Mouse (Mus musculus): ENCODE measurements at regions not wholly inside any gene's neighbourhood (a gene's known extent, or its start where the extent isn't known, plus 50 kb on each side); places are given as distances from the start of the nearest gene placed in this dataset.

DNA sequence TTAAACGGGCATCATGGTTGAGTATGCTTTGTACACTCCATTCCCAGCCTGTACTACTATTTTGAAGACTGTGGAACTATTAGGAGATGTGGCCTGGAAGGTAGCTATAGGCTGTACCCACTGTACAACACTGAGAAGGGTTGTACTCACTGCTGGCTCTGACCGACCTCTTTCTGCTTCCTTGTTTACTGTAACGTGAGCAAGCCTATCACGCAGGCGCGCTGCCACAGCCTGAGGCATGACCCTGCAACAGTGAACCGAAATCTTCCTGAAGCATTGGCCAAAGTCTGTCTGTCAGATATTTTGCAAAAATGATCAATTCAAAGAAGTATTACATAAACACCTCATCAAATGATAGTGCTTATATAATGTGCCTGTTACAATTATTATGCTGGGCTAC is 112.0 kb upstream of the Daam1 start:
- no peak for DNase-seq (ENCODE audit: low spot score)

GRCm38 (mm10) chr12:71725140-71725539 is 105.7 kb upstream of the Daam1 start:
- DNase-seq (ENCODE audit: low spot score) = no peak

DNA sequence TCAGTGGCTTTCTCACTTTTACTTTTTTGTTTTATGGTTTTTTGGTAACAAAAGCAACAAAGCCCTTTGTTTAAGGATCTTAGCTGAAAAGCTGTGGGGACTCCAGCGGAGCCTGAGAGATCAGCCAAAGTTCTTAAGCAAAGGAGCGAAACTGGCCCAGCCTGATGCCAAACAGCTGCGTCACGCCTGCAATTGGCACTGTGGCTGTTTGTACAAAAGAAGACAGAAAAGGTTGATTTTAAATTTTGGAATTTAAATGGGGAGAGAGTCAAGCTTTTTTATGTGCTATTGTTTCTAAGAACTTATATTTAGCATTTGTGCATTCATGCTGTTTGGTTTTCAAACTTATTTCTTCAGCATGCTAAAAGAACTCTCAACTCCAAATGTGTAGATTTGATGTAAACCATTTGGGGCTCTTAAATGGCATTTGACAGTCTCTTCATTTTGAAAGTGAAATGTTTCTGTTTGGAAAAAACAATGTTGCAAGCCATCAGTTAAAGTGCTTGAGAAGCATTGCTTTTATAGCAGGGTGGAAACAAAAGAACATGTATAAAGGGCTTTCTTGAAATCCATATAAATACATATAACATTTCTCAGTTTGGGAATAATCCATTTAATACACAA is 105.1 kb upstream of the Daam1 start:
- no peak for DNase-seq (ENCODE audit: low spot score)

DNA sequence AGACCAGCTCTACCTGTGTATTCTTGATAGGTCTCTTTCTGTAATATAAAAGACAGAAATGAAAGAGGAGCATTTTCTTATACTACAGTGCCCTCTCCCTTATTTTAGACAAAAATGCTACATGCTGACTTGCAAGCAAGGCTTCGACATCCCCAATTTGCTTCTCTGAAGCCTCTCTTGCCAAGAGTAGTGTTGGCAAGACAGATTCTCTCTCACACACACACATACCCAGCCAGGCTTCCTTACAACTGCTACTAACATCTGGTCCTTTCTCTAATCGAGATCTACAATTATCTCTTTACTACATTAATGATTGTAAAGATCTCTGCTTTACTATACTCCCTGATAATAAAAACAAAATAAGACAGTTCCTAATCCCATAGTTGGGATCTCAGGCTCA is 87.5 kb upstream of the Daam1 start:
- DNase-seq (ENCODE audit: low spot score) = no peak

DNA sequence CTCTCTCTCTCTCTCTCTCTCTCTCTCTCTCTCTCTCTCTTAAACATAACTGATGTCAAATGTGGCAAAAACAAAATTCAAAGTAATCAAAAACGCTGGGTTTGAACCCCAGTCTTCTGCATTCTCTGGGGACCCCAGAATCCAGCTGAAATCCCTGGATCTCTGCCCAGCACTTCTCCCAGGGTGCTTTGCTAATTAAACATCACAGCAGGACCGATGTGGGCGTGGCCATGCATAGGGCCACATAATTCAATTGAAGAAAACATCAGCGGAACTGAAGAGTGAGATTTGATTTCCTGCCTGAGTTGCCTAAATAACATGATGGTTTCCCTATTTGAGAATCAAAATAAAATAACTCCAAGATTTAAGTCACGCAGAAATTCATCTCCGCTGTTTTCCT is 84.9 kb upstream of the Daam1 start:
- DNase-seq (ENCODE audit: low spot score) = no peak

- no peak for DNase-seq (ENCODE audit: low spot score)
Observed at GRCm38 (mm10) chr12:71747386-71747785, 83.5 kb upstream of the Daam1 start.

DNA sequence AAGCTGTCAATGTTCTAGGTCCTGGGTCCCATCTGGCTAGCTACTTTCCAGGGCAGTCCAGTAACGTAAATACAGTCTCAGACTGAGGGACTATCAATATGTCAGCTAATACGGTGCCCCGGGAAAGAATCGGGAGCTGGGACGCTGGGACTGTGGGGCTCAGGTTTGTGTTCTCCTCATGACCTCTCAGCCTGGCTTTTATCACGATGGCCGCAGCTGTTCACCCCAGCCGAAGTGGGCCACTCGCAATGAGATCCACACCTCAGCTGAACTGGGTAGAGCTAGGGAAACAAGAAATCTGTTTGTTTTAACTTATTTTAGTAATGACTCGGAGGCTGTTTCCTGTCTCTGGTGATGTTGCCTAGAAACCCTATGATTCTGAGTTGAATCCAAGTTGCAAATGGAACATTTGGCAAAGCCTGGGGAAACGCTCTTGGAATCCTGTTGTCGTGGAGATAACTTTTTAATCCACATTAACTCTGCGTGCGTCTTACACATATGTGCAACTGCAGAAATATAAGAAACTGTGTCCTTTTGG is 83.0 kb upstream of the Daam1 start:
- no peak for DNase-seq (ENCODE audit: low spot score)

DNA sequence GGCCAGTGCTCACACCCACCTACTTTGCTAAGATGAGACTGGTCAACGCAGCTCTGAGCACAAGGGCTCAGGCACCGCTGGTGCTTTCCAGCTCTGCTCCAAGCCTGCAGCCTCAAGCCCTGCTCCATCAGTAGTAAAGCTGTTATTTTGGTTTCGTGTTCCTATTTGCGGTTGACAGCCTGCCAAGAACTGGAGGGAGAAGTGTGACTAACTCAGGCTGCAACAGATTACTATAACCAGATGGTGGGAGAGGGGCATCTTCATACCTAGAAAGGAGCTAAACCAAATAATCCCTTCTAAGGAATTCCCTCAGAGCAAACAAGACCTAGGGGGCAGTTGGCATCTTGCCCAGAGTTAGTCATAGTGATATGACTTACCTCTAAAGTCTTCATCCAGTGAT is 82.1 kb upstream of the Daam1 start:
- no peak for DNase-seq (ENCODE audit: low spot score)

- DNase-seq (ENCODE audit: low spot score) = no peak
Observed at GRCm38 (mm10) chr12:71749668-71750067, 81.2 kb upstream of the Daam1 start.

GRCm38 (mm10) chr12:71752741-71753260 is 78.1 kb upstream of the Daam1 start:
- no peak for DNase-seq (ENCODE audit: low spot score)

- no peak for DNase-seq (ENCODE audit: low spot score)
Observed at GRCm38 (mm10) chr12:71753276-71753675, 77.6 kb upstream of the Daam1 start.

- no peak for DNase-seq (ENCODE audit: low spot score)
Observed at GRCm38 (mm10) chr12:71763194-71763593, 67.7 kb upstream of the Daam1 start.

GRCm38 (mm10) chr12:71766086-71766485 is 64.8 kb upstream of the Daam1 start:
- DNase-seq (ENCODE audit: low spot score) = no peak

- no peak for DNase-seq (ENCODE audit: low spot score)
Observed at GRCm38 (mm10) chr12:71766636-71767035, 64.2 kb upstream of the Daam1 start.

GRCm38 (mm10) chr12:71767896-71768295 is 63.0 kb upstream of the Daam1 start:
- no peak for DNase-seq (ENCODE audit: low spot score)

- peak; percentile 97 for DNase-seq (ENCODE audit: low spot score)
Observed at GRCm38 (mm10) chr12:71768471-71768870, 62.4 kb upstream of the Daam1 start.

DNA sequence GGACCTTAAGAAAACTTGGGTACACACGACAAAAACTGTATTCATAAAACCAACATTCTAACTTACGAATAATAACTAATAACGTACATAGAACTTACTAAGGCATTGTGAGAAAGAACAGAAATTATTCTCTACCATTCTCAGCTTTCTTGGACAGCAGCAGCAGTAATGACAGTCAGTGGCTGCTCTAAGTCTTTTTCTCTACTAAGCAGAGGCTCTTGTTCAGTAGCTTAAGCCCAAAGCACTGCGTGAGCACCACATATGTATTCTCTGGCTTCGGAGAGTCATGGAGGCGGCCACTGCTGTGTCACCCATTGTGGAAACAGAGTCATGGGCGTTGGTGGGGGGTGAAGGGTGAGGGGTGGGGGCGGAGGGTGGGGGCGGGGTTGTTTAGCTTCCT is 62.0 kb upstream of the Daam1 start:
- DNase-seq (ENCODE audit: low spot score) = no peak

DNA sequence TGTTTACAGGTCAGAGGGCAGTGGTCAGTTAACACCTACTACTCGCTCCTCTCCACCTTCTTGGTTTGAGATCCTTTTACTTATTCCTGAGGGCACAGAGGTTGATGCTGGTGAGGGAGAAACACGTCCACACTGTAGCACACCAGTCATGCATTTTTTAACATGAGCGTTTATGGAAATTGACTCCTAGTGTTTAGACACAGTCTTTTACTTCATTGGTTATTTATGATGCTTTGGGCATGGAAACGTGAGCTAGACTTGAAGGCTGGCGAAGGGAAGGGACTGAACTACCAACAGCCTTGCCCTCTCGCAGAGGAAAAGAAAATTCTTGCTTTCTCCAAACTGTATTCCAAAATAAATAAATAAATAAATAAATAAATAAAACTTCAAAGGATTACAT is 61.6 kb upstream of the Daam1 start:
- DNase-seq (ENCODE audit: low spot score) = no peak

DNA sequence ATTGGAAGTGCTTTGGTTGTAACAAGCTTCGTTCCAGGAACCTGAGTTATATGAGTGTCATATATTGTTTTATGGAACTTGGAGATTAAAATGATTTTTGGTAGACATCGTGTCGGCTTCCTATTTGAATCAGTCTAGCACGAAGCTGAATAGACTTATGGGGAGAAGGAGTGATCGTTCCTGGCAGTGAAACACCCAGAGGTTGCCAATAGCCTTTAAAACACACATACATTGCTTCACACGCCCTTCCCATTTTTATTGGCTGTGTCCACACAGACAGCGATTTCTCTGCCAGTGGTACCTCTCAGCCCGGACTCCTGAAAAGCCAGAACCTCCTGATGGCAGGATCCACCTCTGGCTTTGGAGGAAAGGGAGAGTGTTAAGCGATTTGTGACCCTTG is 57.0 kb upstream of the Daam1 start:
- DNase-seq (ENCODE audit: low spot score) = no peak

GRCm38 (mm10) chr12:71775126-71775525 is 55.8 kb upstream of the Daam1 start:
- DNase-seq (ENCODE audit: low spot score) = no peak

GRCm38 (mm10) chr12:71778137-71778536 is 52.7 kb upstream of the Daam1 start:
- peak; percentile 71 for DNase-seq (ENCODE audit: low spot score)

GRCm38 (mm10) chr12:71778948-71779347 is 51.9 kb upstream of the Daam1 start:
- DNase-seq (ENCODE audit: low spot score) = no peak

- no peak for DNase-seq (ENCODE audit: low spot score)
Observed at GRCm38 (mm10) chr12:71779418-71779817, 51.5 kb upstream of the Daam1 start.

Measured in retina, embryonic 14.5 days (tissue).